Mouse (Mus musculus) stomach, postnatal 0 days (tissue): Measurements from ENCODE around the gene Card11.

Source experiments
- CTCF ChIP-seq: IDR thresholded peaks from 2 replicates; pipeline ENCODE4 v1.5.1; 2016; ENCODE audit warnings: antibody characterized with exemption, low read depth, mild to moderate bottlenecking, moderate library complexity
- EP300 ChIP-seq: optimal IDR thresholded peaks from 2 replicates; pipeline ENCODE3; 2016; ENCODE audit warnings: antibody characterized with exemption

GRCm38 (mm10) chr5:140841942-140842341 is 158.4 kb downstream of the Card11 start:
- no peak for TF ChIP-seq CTCF
- TF ChIP-seq EP300 = no peak
